Mouse (Mus musculus): ENCODE data around the gene Tspan3.

- TF ChIP-seq CTCF (IDR thresholded peaks at IDR 0.05; ENCODE audit: borderline replicate concordance, control insufficient read depth, extremely low read depth, insufficient read depth, low read length, poor library complexity) (no peak), POLR2A (IDR thresholded peaks at IDR 0.05; ENCODE audit: control insufficient read depth, extremely low read depth, insufficient read depth, low read length, poor library complexity) (no peak)
Measured at GRCm38 (mm10) chr9:56118091-56118490, 47.2 kb downstream of the Tspan3 start.

Measured in thymus, adult 2 months (tissue).